Mouse (Mus musculus) erythroblast, embryonic 14.5 days (primary cell): ENCODE data around the gene Usp49.

ENCODE experiments used
- GATA1 ChIP-seq: IDR thresholded peaks from 2 replicates; pipeline ENCODE4 v1.6.1; 2012; ENCODE audit warnings: low read length, inconsistent platforms, mixed read lengths
- TAL1 ChIP-seq: IDR thresholded peaks from 3 replicates; pipeline ENCODE4 v1.6.1; 2012; ENCODE audit warnings: low read length, inconsistent platforms, mixed read lengths

GRCm38 (mm10) chr17:47588517-47588916 is 42.0 kb upstream of the Usp49 start:
- TF ChIP-seq GATA1: no peak
- no peak for TF ChIP-seq TAL1
